Mouse (Mus musculus): ENCODE measurements around the gene Fam161a. TPM values are rescaled to one million over a fixed set of nuclear protein-coding genes. Genes with fewer than 3 reads are reported as not detected.

Gene Fam161a
- total and polyA plus RNA-seq, 3 experiments, result 1.4 to 2.0 (median 1.5) TPM

DNA sequence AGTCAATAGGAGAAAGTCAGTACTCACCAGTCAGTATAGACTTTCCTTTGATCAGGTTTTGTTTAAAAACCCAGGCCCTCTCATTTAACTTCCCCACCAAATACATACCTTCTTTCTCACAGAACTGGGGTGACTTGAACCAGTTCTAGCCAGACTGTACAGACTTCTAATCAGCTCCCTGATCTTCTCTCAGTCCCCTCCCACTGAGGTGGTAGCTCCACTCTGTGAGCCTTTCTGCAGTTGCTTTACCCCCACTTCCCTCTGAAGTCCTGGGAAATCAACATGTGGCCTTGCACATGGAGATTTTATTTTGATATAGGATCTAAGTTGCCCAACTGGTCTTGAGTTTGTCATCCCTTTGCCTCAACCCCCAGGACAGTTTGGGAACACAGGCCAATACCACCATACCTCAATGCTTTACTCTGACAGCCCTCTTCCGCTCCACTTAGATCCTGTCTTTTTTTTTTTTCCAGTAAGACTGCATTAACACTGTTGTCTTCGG, 57.9 kb downstream of the Fam161a start:
- peaks cover under 1 to 12% of the 10 kb centered on the region in 2 experiments; a peak in 2 of 4 replicates for H3K4me1 ChIP-seq (ENCODE audit: control insufficient read depth in 1 of 2, insufficient read depth in 2 of 2)
- H3K4me3 ChIP-seq (replicated peaks in 1 of 3; ENCODE audit: low read depth in 2 of 3, low read length in 2 of 3, poor library complexity in 1 of 3), result no peak overlapping the region
- no peaks in the 10 kb centered on the region for H3K36me3 ChIP-seq (replicated peaks in 1 of 2; ENCODE audit: control insufficient read depth in 1 of 2, insufficient read depth in 1 of 2, low read length in 1 of 2)
- no peaks in the 10 kb centered on the region for H3K79me2 ChIP-seq (replicated peaks; ENCODE audit: control insufficient read depth, extremely low read depth, insufficient read depth, poor library complexity, severe bottlenecking)
- H3K4me2 ChIP-seq (ENCODE audit: insufficient read depth, low read depth, poor library complexity, severe bottlenecking), result no peak overlapping the region
- H3K9me3 ChIP-seq (replicated peaks; ENCODE audit: low read length), result no peaks in the 10 kb centered on the region
- no peak overlapping the region for H3K9ac ChIP-seq (ENCODE audit: insufficient read depth, low read depth)
- in situ Hi-C loops (cut with MboI; ENCODE audit: low pct_ligation_motif_present, low pct_unique_long_range_greater_than_20kb, low sequenced_read_pairs), result no loop called here
- no peak overlapping the region for H3K27ac ChIP-seq (ENCODE audit: insufficient read depth, low read depth)
- dilution Hi-C loops (cut with MboI; ENCODE audit: extremely low pct_ligation_motif_present, extremely low pct_unique_long_range_greater_than_20kb, low sequenced_read_pairs), result no loop called here
- no peak for TF ChIP-seq MYC (IDR thresholded peaks at IDR 0.05; ENCODE audit: low read depth, low read length)
- TF ChIP-seq GABPA (IDR thresholded peaks at IDR 0.05; ENCODE audit: insufficient replicate concordance, low read depth, low read length), result no peak
- TF ChIP-seq ELF1 (IDR thresholded peaks at IDR 0.05; ENCODE audit: low read depth, low read length), result no peak
- no peak for TF ChIP-seq SIN3A (IDR thresholded peaks at IDR 0.05; ENCODE audit: low read length)
- TF ChIP-seq USF1 (IDR thresholded peaks at IDR 0.05; ENCODE audit: low read depth, low read length), result no peak
- no peak for TF ChIP-seq HCFC1 (IDR thresholded peaks at IDR 0.05; ENCODE audit: low read depth, low read length)
- no peak for TF ChIP-seq ZMIZ1 (IDR thresholded peaks at IDR 0.05; ENCODE audit: low read depth, low read length)
- TF ChIP-seq MAFK (IDR thresholded peaks at IDR 0.05; ENCODE audit: insufficient replicate concordance, low read length), result no peak
- no peak for TF ChIP-seq E2F4 (IDR thresholded peaks at IDR 0.05; ENCODE audit: insufficient replicate concordance, low read depth, low read length)
- no peak for TF ChIP-seq TCF12 (IDR thresholded peaks at IDR 0.05; ENCODE audit: low read depth, low read length)
- no peak for TF ChIP-seq POLR2AphosphoS2 (IDR thresholded peaks at IDR 0.05; ENCODE audit: low read depth, low read length)
- no peak for TF ChIP-seq MXI1 (IDR thresholded peaks at IDR 0.05; ENCODE audit: low read depth, low read length)
- no peak for TF ChIP-seq TBP (conservative IDR thresholded peaks at IDR 0.05; ENCODE audit: low read depth, low read length)
- no peak for TF ChIP-seq MEF2A (IDR thresholded peaks at IDR 0.05; ENCODE audit: borderline replicate concordance, low read depth, low read length)
- no peak for TF ChIP-seq USF2 (conservative IDR thresholded peaks at IDR 0.05; ENCODE audit: low read depth, low read length)
- no peak for TF ChIP-seq EP300 (IDR thresholded peaks at IDR 0.05; ENCODE audit: low read length)
- no peak for TF ChIP-seq ZNF384 (IDR thresholded peaks at IDR 0.05; ENCODE audit: low read depth, low read length)
- no peaks in the 10 kb centered on the region for H3K27me3 ChIP-seq (replicated peaks)
- no peak for DNase-seq (ENCODE audit: extremely low read depth)

DNA sequence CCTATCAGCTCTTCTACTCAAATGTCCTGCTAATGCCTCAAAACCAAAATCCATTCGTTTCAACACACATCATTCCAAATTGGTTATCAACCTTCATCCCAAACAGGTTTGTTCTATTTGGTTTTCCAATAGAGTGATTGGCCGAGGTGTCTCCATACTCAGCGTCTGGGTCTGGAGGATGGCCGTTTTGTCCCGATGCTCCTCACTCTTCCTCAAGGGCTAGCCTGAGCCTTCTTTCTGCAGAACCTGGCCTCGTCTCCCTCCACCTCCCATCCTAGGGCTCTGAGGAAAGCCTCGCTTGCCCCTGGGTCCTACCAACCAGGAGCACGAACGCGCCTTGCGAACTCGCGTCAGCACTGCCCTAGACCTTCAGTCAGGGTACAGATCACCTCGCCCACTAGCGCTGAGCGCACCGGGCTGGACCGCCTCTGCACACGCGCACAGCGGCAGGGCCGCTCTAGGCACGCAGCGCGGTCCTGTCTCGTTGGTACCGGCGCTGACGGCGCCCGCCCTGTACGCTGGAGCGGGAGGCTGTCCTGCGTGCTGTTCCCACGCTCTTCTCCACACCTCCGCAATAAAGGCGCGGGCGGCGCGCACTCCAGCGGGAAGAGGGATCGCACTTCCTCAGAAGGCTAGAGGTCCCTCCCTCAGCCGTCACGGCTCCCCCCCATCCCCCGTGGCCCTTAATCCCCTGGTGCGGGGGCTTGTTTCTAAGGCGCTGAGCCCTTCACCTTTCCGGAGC, 60.2 kb downstream of the Fam161a start:
- Histone ChIP-seq H3K79me2 (replicated peaks; ENCODE audit: control insufficient read depth, extremely low read depth, insufficient read depth, poor library complexity, severe bottlenecking) (no peaks in the 10 kb centered on the region), H3K9me3 (replicated peaks; ENCODE audit: low read length) (no peaks in the 10 kb centered on the region), H3K4me3 (replicated peaks in 1 of 3; ENCODE audit: low read depth in 2 of 3, low read length in 2 of 3, poor library complexity in 1 of 3) (peak overlapping the region; percentile 64 to 76 (median 72)), H3K27ac (ENCODE audit: insufficient read depth, low read depth) (no peak overlapping the region), H3K36me3 (replicated peaks in 1 of 2; ENCODE audit: control insufficient read depth in 1 of 2, insufficient read depth in 1 of 2, low read length in 1 of 2) (no peaks in the 10 kb centered on the region), H3K4me2 (ENCODE audit: insufficient read depth, low read depth, poor library complexity, severe bottlenecking) (peak overlapping the region; percentile 92), H3K27me3 (replicated peaks) (no peaks in the 10 kb centered on the region), H3K4me1 (ENCODE audit: control insufficient read depth in 1 of 2, insufficient read depth in 2 of 2) (peaks cover 2 to 12% of the 10 kb centered on the region in 2 experiments; a peak in 2 of 4 replicates), H3K9ac (ENCODE audit: insufficient read depth, low read depth) (peak overlapping the region; percentile 78)
- DNase-seq (ENCODE audit: extremely low read depth), result peak; percentile 90
- dilution Hi-C loops (cut with MboI; ENCODE audit: extremely low pct_ligation_motif_present, extremely low pct_unique_long_range_greater_than_20kb, low sequenced_read_pairs) (no loop called here), in situ Hi-C loops (cut with MboI; ENCODE audit: low pct_ligation_motif_present, low pct_unique_long_range_greater_than_20kb, low sequenced_read_pairs) (no loop called here)
- TF ChIP-seq TBP (conservative IDR thresholded peaks at IDR 0.05; ENCODE audit: low read depth, low read length), result peak; percentile 92
- TF ChIP-seq ZNF384 (IDR thresholded peaks at IDR 0.05; ENCODE audit: low read depth, low read length), result no peak
- no peak for TF ChIP-seq JUND (conservative IDR thresholded peaks at IDR 0.05; ENCODE audit: low read depth, low read length)
- TF ChIP-seq POLR2AphosphoS2 (IDR thresholded peaks at IDR 0.05; ENCODE audit: low read depth, low read length), result peak; percentile 83; the same call in 1 of the 2 replicates
- TF ChIP-seq UBTF (IDR thresholded peaks at IDR 0.05; ENCODE audit: low read depth, low read length), result 0 out of 2 replicates have a peak, but pooled peaks have one; percentile 63
- peak; percentile 51; the same call in 1 of the 2 replicates for TF ChIP-seq MEF2A (IDR thresholded peaks at IDR 0.05; ENCODE audit: borderline replicate concordance, low read depth, low read length)
- TF ChIP-seq PAX5 (IDR thresholded peaks at IDR 0.05; ENCODE audit: low read length), result no peak
- no peak for TF ChIP-seq CTCF (conservative IDR thresholded peaks at IDR 0.05 in 1 of 2, IDR thresholded peaks at IDR 0.05 in 1 of 2; ENCODE audit: low read depth in 2 of 2, low read length in 2 of 2)
- peak; percentile 75; the same call in 1 of the 2 replicates for TF ChIP-seq MXI1 (IDR thresholded peaks at IDR 0.05; ENCODE audit: low read depth, low read length)
- TF ChIP-seq NELFE (IDR thresholded peaks at IDR 0.05; ENCODE audit: low read depth, low read length), result peak; percentile 94
- TF ChIP-seq MAX (IDR thresholded peaks at IDR 0.05; ENCODE audit: low read length), result peak; percentile 77
- peak; percentile 1; the same call in 1 of the 2 replicates for TF ChIP-seq KAT2A (IDR thresholded peaks at IDR 0.05; ENCODE audit: insufficient replicate concordance, low read length)
- no peak for TF ChIP-seq RCOR1 (conservative IDR thresholded peaks at IDR 0.05; ENCODE audit: low read depth, low read length)
- no peak; the same call in 1 of the 2 replicates for TF ChIP-seq RAD21 (IDR thresholded peaks at IDR 0.05; ENCODE audit: low read depth, low read length)
- TF ChIP-seq ETS1 (conservative IDR thresholded peaks at IDR 0.05; ENCODE audit: low read depth, low read length), result no peak
- no peak for TF ChIP-seq E2F4 (IDR thresholded peaks at IDR 0.05; ENCODE audit: insufficient replicate concordance, low read depth, low read length)
- no peak for TF ChIP-seq CHD1 (IDR thresholded peaks at IDR 0.05; ENCODE audit: low read depth, low read length)
- peak; percentile 76 for TF ChIP-seq ELF1 (IDR thresholded peaks at IDR 0.05; ENCODE audit: low read depth, low read length)
- peak; percentile 96 for TF ChIP-seq TCF12 (IDR thresholded peaks at IDR 0.05; ENCODE audit: low read depth, low read length)
- TF ChIP-seq MAFK (IDR thresholded peaks at IDR 0.05; ENCODE audit: insufficient replicate concordance, low read length), result no peak
- peak; percentile 37 for TF ChIP-seq IRF4 (IDR thresholded peaks at IDR 0.05; ENCODE audit: low read depth, low read length)

Measured in CH12.LX (cell line).